Mouse (Mus musculus) liver, adult 2 months (tissue): ENCODE results near the gene Ppp1r1b.

Experiments used
- CTCF ChIP-seq: fragments of 200-500 bp; IDR thresholded peaks from 2 replicates; pipeline ENCODE4 v1.5.1; 2011; ENCODE audit warnings: low read depth, low read length, control low read depth
- POLR2A ChIP-seq: fragments of 200-500 bp; IDR thresholded peaks from 2 replicates; pipeline ENCODE4 v1.6.1; 2011; ENCODE audit warnings: low read length, control low read depth; ENCODE audit not compliant: insufficient read depth; ENCODE audit errors: extremely low read depth

DNA sequence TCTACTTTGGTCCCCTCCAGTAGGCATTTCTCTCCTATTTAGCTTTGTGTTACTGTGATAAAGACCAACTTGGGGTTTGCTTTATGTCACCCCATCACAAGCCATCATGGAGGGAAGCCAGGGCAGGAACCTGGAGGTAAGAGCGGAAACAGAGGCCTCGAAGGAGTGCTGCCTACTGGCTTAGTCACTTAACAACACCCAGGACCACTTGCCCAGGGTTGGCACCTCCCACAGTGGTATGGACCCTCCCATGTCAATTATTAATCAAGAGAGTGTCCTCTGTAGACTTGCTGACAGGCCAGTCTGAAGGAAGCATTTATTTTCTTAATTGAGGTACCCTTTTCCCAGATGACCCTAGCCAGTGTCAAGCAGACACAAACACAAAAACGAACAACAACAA is 52.6 kb downstream of the Ppp1r1b start:
- TF ChIP-seq POLR2A (no peak), CTCF (no peak)
